Mouse (Mus musculus) heart, postnatal 25 days (tissue): Measurements from ENCODE around the gene Rpl7l1. TPM values are rescaled to one million over a fixed set of nuclear protein-coding genes. Genes with fewer than 3 reads are reported as not detected.
A peak's percentile ranks its signal among the peaks of the same experiment; 100 is the strongest.
"Not testable (repeated sequence)": the region's sequence is repeated elsewhere in the genome, so short reads cannot be mapped to it uniquely, and the experiment has no call there.

Experiments
- DNase-seq: peaks from one replicate; pipeline ENCODE4 v3.0.0; 2022; ENCODE audit warnings: low spot score
- intact Hi-C: fragments of 180-260 bp; cut with DNase I; formaldehyde crosslinking; loops from one replicate; pipeline ENCODE4 v1.15.1; 2025
- total RNA-seq, 2 experiments: library from RNA; stranded (reverse); gene quantifications; 2 replicates each; pipeline ENCODE4 v1.2.3; 2021

Gene Rpl7l1
- 10 to 100 TPM; 56.0 to 58.6 TPM for total RNA-seq

- intact Hi-C loops: loop anchor here (1.0 to 2.0 kb wide), 2 partner anchors 75 to 104 kb away; no protein-coding TSS in a partner anchor
- DNase-seq: peak; percentile 83
These were observed at the start of gene Rpl7l1 for GRCm38 (mm10) chr17:46782341-46783221. Rpl7l1 (minus strand) TSS chr17:46782672.

- DNase-seq: no peak
- intact Hi-C loops: loop anchor here (5.0 kb wide), 1 partner anchor 47 kb away; no protein-coding TSS in a partner anchor
These were observed 47.5 kb upstream of the Rpl7l1 start for GRCm38 (mm10) chr17:46829856-46830535.

- no peak for DNase-seq
- intact Hi-C loops: loop anchor here (5.0 kb wide), 1 partner anchor 48 kb away; no protein-coding TSS in a partner anchor
These were observed 46.5 kb upstream of the Rpl7l1 start for GRCm38 (mm10) chr17:46828935-46829334.

GRCm38 (mm10) chr17:46823091-46823490, 40.6 kb upstream of the Rpl7l1 start:
- intact Hi-C loops: no loop called here
- DNase-seq: no peak

GRCm38 (mm10) chr17:46820628-46821027, 38.2 kb upstream of the Rpl7l1 start:
- intact Hi-C loops: no loop called here
- no peak for DNase-seq

GRCm38 (mm10) chr17:46817734-46818158, 35.3 kb upstream of the Rpl7l1 start:
- DNase-seq: no peak
- intact Hi-C loops: no loop called here

- no peak for DNase-seq
- intact Hi-C loops: no loop called here
These were observed 33.8 kb upstream of the Rpl7l1 start for GRCm38 (mm10) chr17:46816306-46816705.

GRCm38 (mm10) chr17:46814497-46814896, 32.0 kb upstream of the Rpl7l1 start:
- intact Hi-C loops: no loop called here
- DNase-seq: no peak

GRCm38 (mm10) chr17:46813637-46814036, 31.2 kb upstream of the Rpl7l1 start:
- intact Hi-C loops: no loop called here
- DNase-seq: no peak

GRCm38 (mm10) chr17:46812442-46812841, 30.0 kb upstream of the Rpl7l1 start:
- DNase-seq: no peak
- intact Hi-C loops: no loop called here

- intact Hi-C loops: no loop called here
- no peak for DNase-seq
These were observed 28.2 kb upstream of the Rpl7l1 start for GRCm38 (mm10) chr17:46810672-46811071.

- no peak for DNase-seq
- intact Hi-C loops: no loop called here
These were observed 26.8 kb upstream of the Rpl7l1 start for GRCm38 (mm10) chr17:46809131-46809830.

- intact Hi-C loops: no loop called here
- no peak for DNase-seq
These were observed 25.9 kb upstream of the Rpl7l1 start for GRCm38 (mm10) chr17:46808376-46808775.

GRCm38 (mm10) chr17:46801761-46802160, 19.3 kb upstream of the Rpl7l1 start:
- intact Hi-C loops: no loop called here

GRCm38 (mm10) chr17:46799680-46800079, 17.2 kb upstream of the Rpl7l1 start:
- intact Hi-C loops: no loop called here
- DNase-seq: no peak

More at GRCm38 (mm10) chr17:46801761-46802160, 19.3 kb upstream of the Rpl7l1 start:
- DNase-seq: no peak

GRCm38 (mm10) chr17:46797386-46797785, 14.9 kb upstream of the Rpl7l1 start:
- intact Hi-C loops: no loop called here

GRCm38 (mm10) chr17:46796743-46797142, 14.3 kb upstream of the Rpl7l1 start:
- no peak for DNase-seq
- intact Hi-C loops: no loop called here

More at GRCm38 (mm10) chr17:46797386-46797785, 14.9 kb upstream of the Rpl7l1 start:
- no peak for DNase-seq

- intact Hi-C loops: no loop called here
- DNase-seq: no peak
These were observed 10.5 kb upstream of the Rpl7l1 start for GRCm38 (mm10) chr17:46792963-46793362.

- intact Hi-C loops, DNase-seq: not testable (repeated sequence)
These were observed 5.5 kb upstream of the Rpl7l1 start for GRCm38 (mm10) chr17:46787974-46788373.

GRCm38 (mm10) chr17:46786952-46787351, 4.5 kb upstream of the Rpl7l1 start:
- DNase-seq: no peak
- intact Hi-C loops: no loop called here
